Mouse (Mus musculus) limb, embryonic 14.5 days (tissue): ENCODE measurements around the gene Aldh3b3. TPM values are rescaled to one million over a fixed set of nuclear protein-coding genes. Genes with fewer than 3 reads are reported as not detected.
"Not testable (repeated sequence)": the region's sequence is repeated elsewhere in the genome, so short reads cannot be mapped to it uniquely, and the experiment has no call there.

Experiments used
- ATAC-seq: fragments of 200-750 bp; cut with Nextera tagmentation; 2 replicates; pipeline ENCODE4 v1.8.0; 2017; ENCODE audit warnings: low read depth, moderate number of reproducible peaks, moderate TSS enrichment; ENCODE audit not compliant: low FRiP score
- DNase-seq: peaks from one replicate; pipeline ENCODE4 v3.0.0-alpha.2; 2015; ENCODE audit warnings: low spot score
- H3K27ac ChIP-seq: fragments of 300-500 bp; sonication (generic); replicated peaks from 2 replicates; pipeline ENCODE4 v1.5.1; 2014; ENCODE audit warnings: low read depth, mild to moderate bottlenecking, low read length, moderate library complexity, mixed read lengths
- H3K27me3 ChIP-seq: fragments of 300-500 bp; sonication (generic); 2 replicates; pipeline ENCODE4 v1.6.1; 2014; ENCODE audit warnings: low read length, mixed read lengths; ENCODE audit not compliant: control insufficient read depth, insufficient read depth
- H3K36me3 ChIP-seq: fragments of 300-500 bp; sonication (generic); 2 replicates; pipeline ENCODE4 v1.6.1; 2014; ENCODE audit warnings: mild to moderate bottlenecking, low read length, moderate library complexity, mixed read lengths; ENCODE audit not compliant: control insufficient read depth, insufficient read depth
- H3K4me1 ChIP-seq: fragments of 300-500 bp; sonication (generic); 2 replicates; pipeline ENCODE4 v1.6.1; 2014; ENCODE audit warnings: antibody characterized with exemption, low read length, mixed read lengths; ENCODE audit not compliant: control insufficient read depth, insufficient read depth
- H3K4me2 ChIP-seq: fragments of 300-500 bp; sonication (generic); replicated peaks from 2 replicates; pipeline ENCODE4 v1.6.1; 2014; ENCODE audit warnings: low read depth, mild to moderate bottlenecking, low read length, moderate library complexity; ENCODE audit not compliant: severe bottlenecking
- H3K4me3 ChIP-seq: fragments of 300-500 bp; sonication (generic); replicated peaks from 2 replicates; pipeline ENCODE4 v1.5.1; 2014; ENCODE audit warnings: low read length
- H3K9ac ChIP-seq: fragments of 300-500 bp; sonication (generic); 2 replicates; pipeline ENCODE4 v1.6.1; 2014; ENCODE audit warnings: mild to moderate bottlenecking, low read depth, low read length, moderate library complexity; ENCODE audit not compliant: severe bottlenecking
- H3K9me3 ChIP-seq: fragments of 300-500 bp; sonication (generic); 2 replicates; pipeline ENCODE4 v1.6.1; 2016; ENCODE audit warnings: low read length; ENCODE audit not compliant: control insufficient read depth
- POLR2A ChIP-seq: fragments of 200-500 bp; IDR thresholded peaks from 2 replicates; pipeline ENCODE4 v1.8.0; 2012; ENCODE audit warnings: inconsistent platforms, mild to moderate bottlenecking, moderate library complexity, borderline replicate concordance; ENCODE audit not compliant: insufficient read depth, insufficient read length; ENCODE audit errors: extremely low read depth
- WGBS: fragments of 180-500 bp; shearing (Covaris S2); extraction: QIAGEN DNeasy Blood & Tissue Kit; methylation state at CpG from one replicate; pipeline ENCODE4 v1.1.7; 2014; 5-methylcytosine and 5-hydroxymethylcytosine counted together
- polyA plus RNA-seq, 2 experiments: library from polyadenylated mRNA; depleted of rRNA in 1 of 2; stranded (reverse) in 1 of 2; unstranded in 1 of 2; fragments of >200 nt; fragmentation: Nextera tagmentation in 1 of 2; extraction: Ambion mirVana in 1 of 2; gene quantifications; 2 replicates each; pipeline versions ENCODE4 v1.2.1 to v1.2.3; 2012 to 2014

Gene Aldh3b3
- polyA plus RNA-seq, 2 experiments: 0.33 to 0.52 TPM

DNA sequence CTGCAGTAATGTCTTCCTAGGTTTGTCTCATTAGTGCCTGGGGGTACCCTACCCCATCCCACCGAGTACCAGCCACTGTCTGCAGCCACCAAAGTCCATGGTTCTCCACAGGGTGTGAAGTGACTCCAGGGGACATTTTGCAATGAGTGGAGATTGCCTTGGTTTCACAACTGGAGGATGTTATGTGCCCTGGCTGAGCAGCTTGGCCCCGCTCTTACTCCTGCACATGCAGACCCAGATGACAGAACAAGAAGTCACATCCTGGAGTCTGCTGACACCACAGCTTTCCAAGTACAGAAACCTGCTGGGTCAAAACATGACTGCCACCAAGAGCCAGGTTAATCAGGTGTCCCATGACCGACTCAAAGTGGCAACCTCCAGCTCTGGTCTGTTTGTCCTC lies 3.4 kb upstream of the Aldh3b3 start:
- no peak overlapping the region for H3K4me2 ChIP-seq
- H3K4me1 ChIP-seq: no peaks in the 10 kb centered on the region
- H3K27ac ChIP-seq: no peak overlapping the region
- no peak overlapping the region for H3K9ac ChIP-seq
- DNase-seq (no peak), ATAC-seq (no peak)
- H3K27me3 ChIP-seq: no peaks in the 10 kb centered on the region
- TF ChIP-seq POLR2A: no peak
- no peaks in the 10 kb centered on the region for H3K36me3 ChIP-seq
- H3K4me3 ChIP-seq: no peak overlapping the region
- WGBS: 72% methylated on average over 3 of the region's 3 CpGs
- no peaks in the 10 kb centered on the region for H3K9me3 ChIP-seq

DNA sequence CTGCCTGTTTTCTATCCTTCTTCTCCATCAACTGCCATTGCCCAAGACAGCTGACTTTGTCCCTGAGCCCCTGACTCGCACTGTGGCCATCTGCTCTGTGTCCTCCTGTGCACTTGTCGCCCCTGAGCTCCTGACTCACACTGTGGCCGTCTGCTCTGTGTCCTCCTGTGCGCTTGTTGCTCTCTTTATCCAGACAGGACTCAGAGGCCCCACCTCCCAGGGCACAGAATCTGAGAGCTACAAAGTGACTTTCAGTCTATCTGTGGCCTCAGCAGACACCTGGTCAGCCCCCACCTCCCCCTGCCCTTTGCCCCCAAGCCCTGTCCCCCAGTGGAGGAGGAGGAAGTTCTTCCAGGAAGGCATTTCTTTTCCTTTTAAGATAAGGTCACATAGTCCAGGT lies 2.6 kb upstream of the Aldh3b3 start:
- Histone ChIP-seq H3K4me1 (no peaks in the 10 kb centered on the region), H3K9me3 (no peaks in the 10 kb centered on the region), H3K9ac (no peak overlapping the region), H3K27me3 (no peaks in the 10 kb centered on the region), H3K36me3 (no peaks in the 10 kb centered on the region), H3K27ac (no peak overlapping the region), H3K4me3 (no peak overlapping the region), H3K4me2 (no peak overlapping the region)
- TF ChIP-seq POLR2A: no peak
- 49% methylated on average over 4 of the region's 4 CpGs for WGBS
- DNase-seq (no peak), ATAC-seq (no peak)

DNA sequence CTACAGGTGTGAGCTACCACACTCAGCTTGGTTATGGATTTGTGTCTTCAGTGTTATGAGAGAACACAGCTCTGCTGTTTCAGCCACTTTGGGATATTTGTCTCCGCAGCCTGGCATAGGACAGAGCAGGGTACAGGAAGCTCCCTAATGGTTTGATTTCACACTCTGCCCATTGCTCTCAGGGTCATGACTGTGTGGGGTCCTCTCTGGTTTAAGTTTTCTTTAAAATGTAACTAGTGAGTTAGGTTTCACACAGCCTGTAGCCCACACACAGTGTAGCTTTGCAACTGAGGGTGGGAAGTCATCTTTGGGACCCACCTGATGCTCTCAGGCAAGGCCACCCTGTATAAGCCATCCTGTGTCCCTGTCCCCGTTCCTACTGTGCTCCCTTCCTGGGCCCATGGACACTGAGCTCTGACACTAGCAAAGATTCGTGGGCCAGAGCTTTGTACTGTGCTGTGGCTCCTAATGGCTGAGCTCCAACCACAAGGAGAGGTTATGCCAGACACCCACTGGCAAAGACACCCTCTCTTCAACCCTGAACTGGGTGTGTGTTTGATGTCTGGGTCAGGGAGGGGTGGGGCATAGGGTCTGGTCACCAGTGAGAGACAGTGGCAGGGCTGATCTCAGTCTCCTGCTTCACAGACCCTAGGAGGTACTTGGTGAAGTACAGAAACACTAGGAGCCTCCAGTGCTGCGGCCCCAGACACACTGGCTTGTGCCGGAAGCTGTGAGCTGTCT lies 979 bp upstream of the Aldh3b3 start:
- ATAC-seq, H3K9me3 ChIP-seq, H3K27ac ChIP-seq, H3K36me3 ChIP-seq, H3K9ac ChIP-seq, H3K4me1 ChIP-seq, H3K4me2 ChIP-seq, H3K4me3 ChIP-seq, H3K27me3 ChIP-seq, DNase-seq: not testable (repeated sequence)
- WGBS: 86% methylated on average over 5 of the region's 5 CpGs

DNA sequence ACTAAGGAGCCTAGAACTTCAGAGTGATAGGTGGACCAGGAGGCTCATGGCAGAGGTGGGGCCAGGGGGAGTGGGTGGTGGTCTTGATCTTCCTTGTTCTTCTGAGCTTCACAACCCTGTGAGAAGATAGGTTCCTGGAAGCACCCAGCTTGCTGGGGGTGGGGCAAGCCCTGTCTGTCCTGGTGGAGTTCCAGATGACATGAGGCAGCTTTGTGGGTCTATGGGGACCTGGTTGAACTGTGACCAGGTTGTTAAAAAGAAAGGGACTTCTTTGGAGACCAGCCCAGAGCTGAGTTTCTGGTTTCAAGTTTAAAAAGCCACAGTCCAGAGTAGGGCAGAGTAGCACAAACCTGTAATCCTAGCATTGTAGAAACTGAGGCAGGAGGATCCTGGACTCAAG lies 585 bp downstream of the Aldh3b3 start:
- Histone ChIP-seq H3K27me3 (no peaks in the 10 kb centered on the region), H3K4me1 (no peaks in the 10 kb centered on the region), H3K27ac (no peak overlapping the region), H3K36me3 (no peaks in the 10 kb centered on the region), H3K9me3 (no peaks in the 10 kb centered on the region), H3K9ac (no peak overlapping the region), H3K4me3 (no peak overlapping the region), H3K4me2 (no peak overlapping the region)
- DNase-seq: no peak
- no peak for ATAC-seq
- no peak for TF ChIP-seq POLR2A

DNA sequence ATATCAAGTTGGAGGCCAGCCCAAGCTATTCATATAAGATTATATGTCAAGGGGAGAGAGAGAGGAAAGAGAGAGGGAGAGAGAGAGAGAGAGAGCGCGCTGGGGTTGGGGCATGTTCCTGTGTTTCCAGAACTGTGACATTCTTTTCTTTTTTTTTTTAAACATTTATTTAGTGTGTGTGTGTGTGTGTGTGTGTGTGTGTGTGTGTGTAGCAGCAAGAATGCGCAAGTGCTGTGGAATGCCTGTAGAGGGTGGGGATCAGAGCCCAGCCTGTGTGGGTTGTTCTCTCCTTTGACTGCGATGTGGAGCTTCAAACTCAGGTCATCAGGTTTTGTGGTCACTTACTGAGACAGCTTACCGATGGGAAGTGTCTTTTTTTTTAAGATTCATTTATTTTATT lies 1.8 kb downstream of the Aldh3b3 start:
- Histone ChIP-seq H3K27ac (no peak overlapping the region), H3K9ac (no peak overlapping the region), H3K36me3 (no peaks in the 10 kb centered on the region), H3K4me2 (no peak overlapping the region), H3K27me3 (no peaks in the 10 kb centered on the region), H3K4me1 (no peaks in the 10 kb centered on the region), H3K4me3 (no peak overlapping the region), H3K9me3 (no peaks in the 10 kb centered on the region)
- no peak for TF ChIP-seq POLR2A
- ATAC-seq (no peak), DNase-seq (no peak)
- WGBS: 74% methylated on average over 5 of the region's 5 CpGs

DNA sequence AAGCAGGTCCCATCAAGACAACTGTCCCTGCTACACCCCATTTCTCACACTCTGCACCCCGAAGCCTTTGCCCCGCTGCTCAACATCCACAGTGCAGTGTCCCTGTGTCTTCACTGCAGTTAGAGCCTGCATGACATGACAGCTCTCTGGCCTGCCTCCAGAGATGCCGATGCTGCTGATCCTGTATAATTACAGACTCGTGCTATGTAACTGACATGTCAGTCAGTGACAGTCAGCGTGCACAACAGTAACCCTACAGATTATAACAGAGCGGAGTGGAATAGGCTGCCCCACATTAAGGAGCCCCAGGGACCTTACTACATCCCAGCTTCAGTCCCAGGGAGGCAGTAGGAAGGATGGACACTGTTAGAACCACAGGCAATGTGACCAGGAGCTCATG lies 3.4 kb downstream of the Aldh3b3 start:
- H3K9ac ChIP-seq, DNase-seq, H3K36me3 ChIP-seq, H3K4me2 ChIP-seq, H3K27me3 ChIP-seq, H3K4me3 ChIP-seq, H3K9me3 ChIP-seq, H3K4me1 ChIP-seq, ATAC-seq, H3K27ac ChIP-seq: not testable (repeated sequence)
- 83% methylated on average over 6 of the region's 6 CpGs for WGBS
